Mouse (Mus musculus): ENCODE data around the gene Flt3.

The Flt3 gene

DNA sequence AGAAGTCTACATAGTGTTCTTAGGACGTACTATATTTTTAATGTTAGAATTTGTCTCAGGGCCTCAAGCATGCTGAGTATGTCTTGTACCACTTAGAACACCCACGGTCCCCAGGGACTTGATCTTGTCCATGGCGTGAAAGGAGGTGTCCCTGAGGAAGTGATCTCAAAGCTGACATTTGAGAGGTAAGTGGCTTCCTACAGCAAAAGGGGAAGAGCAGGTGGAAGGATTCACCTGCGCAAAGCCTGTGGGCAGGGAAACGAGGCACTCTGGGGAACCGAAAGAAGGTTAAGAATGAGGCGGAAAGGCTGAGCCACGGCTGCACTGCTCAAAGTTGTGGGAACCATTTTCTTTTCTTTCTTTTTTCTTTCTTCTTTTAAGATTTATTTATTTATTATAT, 48.4 kb downstream of the Flt3 start:
- no peak for DNase-seq

DNA sequence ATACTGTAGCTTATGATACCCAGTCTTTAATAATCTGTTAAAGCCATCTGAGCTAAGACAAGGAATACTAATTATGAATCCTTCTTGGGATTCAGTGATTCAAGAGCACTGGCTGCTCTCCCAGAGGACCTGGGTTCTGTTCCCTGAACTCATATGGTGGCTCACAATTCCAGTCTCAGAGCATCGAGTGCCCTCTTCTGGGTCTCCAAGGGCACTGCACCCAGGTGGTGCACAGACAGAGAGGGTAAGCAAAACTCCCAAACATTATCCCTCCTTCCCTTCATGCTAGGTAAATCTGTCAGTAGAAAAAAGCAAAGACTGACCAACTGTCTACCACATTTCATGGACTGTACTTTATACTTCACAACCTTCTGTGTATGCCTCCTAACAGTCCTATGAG, 54.3 kb downstream of the Flt3 start:
- DNase-seq = no peak

GRCm38 (mm10) chr5:147343904-147344303, 56.4 kb downstream of the Flt3 start:
- no peak for DNase-seq

DNA sequence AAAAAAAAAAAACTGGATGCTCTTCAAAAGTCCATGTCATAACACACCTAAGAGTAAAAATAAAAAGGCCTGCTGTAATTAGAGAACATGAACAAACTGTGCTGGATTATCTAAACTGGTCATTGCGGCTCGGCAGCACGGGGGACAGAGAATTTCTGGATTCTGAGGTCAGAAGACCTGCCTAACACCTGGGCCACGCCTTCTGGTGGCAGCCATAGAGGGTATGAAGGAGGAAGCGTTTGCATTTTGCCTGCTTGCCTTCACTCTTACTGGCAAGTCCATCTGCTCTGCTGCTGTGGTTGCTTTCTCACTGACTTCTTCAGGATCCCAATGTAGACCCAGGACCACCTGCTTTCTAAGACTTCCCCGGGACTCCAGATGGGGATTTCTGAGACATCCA, 57.4 kb downstream of the Flt3 start:
- DNase-seq = no peak

- DNase-seq = no peak
These were observed 59.4 kb downstream of the Flt3 start for GRCm38 (mm10) chr5:147340741-147341414.

GRCm38 (mm10) chr5:147339560-147339959, 60.7 kb downstream of the Flt3 start:
- DNase-seq = no peak

- DNase-seq = no peak
These were observed 61.3 kb downstream of the Flt3 start for GRCm38 (mm10) chr5:147338967-147339366.

- DNase-seq = no peak
These were observed 67.6 kb downstream of the Flt3 start for GRCm38 (mm10) chr5:147332711-147333110.

GRCm38 (mm10) chr5:147331547-147331946, 68.7 kb downstream of the Flt3 start:
- peak; percentile 46 for DNase-seq

- DNase-seq = no peak
These were observed 70.3 kb downstream of the Flt3 start for GRCm38 (mm10) chr5:147329946-147330345.

- DNase-seq = no peak
These were observed 72.7 kb downstream of the Flt3 start for GRCm38 (mm10) chr5:147327636-147328035.

DNA sequence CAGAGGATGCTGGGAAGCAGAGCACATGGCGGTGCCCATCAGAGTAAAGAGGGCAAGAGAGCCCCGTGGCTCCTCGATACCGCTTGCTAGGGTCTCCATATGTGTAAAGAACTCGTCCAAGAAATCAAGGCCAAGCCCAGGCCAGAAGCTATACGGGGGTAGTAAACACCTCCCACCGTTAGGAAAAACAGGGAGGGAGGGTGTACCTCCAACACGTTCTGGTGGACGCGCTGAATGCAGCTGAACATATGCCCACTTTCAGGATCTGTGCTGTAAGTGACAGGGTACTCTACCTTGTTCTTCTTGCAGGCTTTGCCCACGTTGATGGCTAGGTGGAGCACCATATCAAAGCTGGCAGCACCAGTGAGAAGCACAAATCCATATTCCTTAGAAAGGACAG, 74.4 kb downstream of the Flt3 start:
- DNase-seq = no peak

DNA sequence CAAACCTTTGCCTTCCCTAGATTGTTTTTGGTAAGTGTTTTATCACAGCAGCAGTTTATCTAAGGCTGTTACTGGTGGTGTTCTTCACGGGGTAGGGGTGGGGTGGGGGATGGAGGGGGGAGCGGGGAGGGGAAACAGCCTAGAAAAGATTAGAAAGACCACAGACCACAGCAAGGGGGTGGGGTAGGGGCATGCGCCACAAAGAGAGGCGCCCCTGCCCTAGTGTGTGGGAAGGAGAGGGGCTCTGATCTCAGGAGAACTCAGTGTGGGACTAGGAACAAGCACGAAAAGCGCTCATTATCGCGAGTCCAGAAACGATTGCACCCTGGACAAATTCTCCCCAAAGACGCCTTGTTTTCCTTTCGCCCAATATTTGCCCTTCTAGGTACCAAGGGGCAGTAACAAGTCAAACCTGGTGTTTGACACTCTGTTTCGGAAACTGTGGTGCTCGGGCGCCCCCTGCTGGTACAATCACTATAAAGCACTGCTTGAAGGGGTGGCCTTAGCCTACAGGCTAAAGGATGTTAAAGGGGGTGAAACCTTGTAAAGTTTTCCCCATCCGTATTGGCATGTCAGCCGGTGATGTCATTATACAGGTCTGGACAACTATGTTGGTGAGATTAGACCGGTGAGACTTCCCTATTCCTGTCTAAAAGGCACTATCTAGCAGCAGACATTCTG, 76.9 kb downstream of the Flt3 start:
- DNase-seq = peak; percentile 77

GRCm38 (mm10) chr5:147322183-147322582, 78.1 kb downstream of the Flt3 start, which contains the start of gene Urad:
TSS of gene Urad (minus strand) at chr5:147322440.
- DNase-seq = no peak

DNA sequence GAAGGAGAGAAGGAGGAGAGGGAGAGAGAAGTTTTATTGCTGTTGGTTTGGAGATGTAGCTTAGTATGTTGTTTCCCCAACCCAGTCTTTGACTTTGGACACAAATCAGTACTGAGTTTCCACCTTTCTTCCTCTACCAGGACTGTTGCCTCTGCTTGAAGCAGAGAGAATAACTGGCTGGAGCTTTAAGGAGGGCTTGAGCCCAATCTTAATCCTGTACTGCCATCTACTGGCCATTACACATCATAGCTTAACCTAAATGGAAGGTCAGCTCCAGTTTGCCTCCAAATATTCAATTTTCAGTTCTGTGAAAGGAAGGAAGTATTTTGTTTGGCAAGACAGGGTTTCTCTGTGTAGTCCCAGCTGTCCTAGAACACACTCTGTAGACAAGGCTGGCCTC, 80.6 kb downstream of the Flt3 start:
- peak; percentile 31 for DNase-seq

DNA sequence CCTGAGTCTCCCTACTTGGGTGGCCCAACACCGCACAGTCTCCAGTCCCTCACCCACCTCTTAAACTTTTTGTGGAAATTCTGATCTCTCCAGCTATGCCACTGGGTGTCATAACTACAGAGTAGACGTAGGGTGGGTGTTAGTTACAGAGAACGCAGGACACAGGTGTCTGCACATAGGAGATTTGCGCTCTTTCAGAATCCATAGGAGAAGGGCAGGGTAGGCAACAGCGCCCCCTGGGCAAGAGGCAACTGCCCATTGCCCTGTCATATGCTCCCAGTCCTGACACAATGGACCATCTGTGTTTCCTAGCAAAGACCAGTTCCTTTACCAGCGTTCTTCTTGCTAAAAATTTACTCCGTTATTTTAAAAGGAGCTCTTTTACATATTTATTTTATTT, 82.3 kb downstream of the Flt3 start:
- DNase-seq = no peak

GRCm38 (mm10) chr5:147317321-147317720, 83.0 kb downstream of the Flt3 start:
- no peak for DNase-seq

DNA sequence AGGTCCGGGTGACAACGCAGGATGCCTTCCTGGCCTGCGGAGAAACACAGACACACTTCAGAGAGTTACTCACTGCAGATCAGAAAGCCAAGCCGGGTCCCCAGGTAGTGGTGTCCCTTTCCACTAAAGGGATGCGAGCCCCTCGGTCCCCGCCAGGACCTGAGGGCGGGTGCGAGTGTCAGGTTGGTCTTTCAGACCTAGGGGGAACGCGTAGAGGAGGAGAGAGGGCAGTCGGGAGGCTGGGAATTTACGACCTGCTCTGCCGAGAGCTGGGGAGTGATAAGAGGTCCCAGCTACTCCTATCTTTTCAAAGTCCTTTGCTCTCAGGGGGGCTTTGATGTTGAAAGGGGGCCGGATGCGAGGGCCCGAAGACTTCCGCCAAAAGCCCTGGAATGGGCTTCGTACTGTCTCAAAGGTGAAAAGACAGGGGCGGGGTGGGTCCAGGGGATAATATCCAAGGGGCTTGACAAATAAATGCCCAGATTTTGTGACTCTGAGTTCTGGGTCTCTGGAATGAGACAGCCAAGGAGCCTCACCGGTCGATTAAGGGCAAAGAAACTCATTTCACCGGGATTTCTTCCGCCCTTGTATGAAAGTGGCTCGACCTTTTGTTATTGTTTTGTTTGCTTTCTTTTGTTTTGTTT, 84.7 kb downstream of the Flt3 start:
- no peak for DNase-seq

GRCm38 (mm10) chr5:147314646-147315431, 85.5 kb downstream of the Flt3 start:
- no peak for DNase-seq

DNA sequence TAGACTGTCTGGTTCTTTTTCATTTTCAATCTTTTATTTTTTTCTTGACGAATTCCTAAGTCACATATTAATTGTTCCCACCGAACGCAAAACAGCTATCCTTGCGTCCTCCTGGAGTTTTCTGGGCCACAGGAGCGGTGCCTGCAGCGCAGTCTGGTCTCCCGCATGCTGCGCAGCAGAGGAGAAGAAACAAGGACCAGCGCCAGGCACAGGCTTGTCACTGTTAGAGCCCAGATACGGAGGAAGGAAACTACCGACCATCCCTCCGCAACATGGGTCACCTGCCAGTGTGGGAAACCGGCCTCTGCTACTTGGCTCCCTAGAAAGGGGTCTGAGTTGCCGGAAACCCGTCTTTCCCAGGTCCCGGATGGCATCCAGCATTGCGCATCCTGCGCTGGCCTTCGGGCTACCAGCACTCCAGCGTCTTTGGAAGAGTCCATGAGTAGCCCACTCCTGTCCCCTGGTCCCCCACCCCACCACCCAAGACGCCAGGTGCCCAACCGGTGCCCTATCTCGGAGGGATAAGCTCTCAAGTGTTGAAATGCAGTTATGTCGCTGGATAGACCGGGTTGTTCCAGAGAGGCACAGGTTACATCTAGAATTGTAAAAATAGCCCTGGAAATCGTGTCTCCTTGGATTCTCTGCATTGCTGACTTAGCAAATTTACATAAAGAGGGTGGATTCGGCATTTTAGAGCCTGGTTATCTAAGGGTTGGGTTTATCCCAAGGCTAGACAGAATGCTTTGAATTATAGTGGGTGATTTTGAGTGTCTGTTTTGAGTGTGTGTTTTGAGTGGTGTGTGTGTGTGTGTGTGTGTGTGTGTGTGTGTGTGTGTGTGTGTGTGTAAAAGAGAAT, 87.2 kb downstream of the Flt3 start:
- no peak for DNase-seq

DNA sequence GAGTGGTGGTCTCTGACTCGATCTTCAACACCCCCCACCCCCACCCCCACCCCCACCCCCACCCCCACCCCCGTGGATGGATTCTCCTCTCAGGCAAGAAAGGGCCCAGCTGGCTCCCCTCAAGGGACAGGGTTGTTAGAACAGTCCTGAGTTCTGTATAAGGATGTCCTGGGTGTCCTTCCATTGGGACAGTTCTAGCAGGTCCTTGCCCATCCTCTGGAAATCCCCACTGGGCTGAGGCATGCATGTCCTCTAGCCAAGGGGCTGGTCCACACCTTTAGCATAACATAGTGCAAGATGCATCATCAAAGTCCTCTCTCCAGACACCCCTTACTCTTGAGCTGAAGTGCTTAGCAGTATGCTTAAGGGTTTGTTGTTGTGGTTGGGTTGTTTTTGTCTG, 90.5 kb downstream of the Flt3 start:
- DNase-seq = no peak

DNA sequence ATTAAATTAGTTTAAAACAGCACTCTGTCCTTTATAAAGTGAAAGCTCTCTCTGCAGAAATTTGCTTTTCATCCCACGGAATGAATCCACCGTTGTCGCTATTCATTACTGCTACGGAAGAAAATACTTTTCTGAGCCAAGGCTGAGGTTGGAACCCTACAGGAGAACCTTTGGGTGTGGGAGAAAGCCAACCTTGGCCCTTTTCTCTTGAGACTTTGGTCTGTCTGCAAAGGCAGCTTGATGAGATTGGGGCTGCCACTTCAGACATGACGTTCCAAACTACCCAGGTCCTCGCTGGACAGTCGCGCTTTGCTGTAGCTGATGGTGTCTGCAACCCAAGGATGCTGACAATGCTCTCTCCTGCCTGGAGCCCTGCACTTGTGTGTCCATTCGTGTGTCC, 91.8 kb downstream of the Flt3 start:
- DNase-seq = no peak

Data from lung, postnatal 10 days (tissue).